Mouse (Mus musculus) spleen, adult 10 weeks (tissue): ENCODE results near the gene Fpr-rs4. TPM values are rescaled to one million over a fixed set of nuclear protein-coding genes. Genes with fewer than 3 reads are reported as not detected.

ENCODE experiments used
- polyA plus RNA-seq: library from polyadenylated mRNA; stranded (reverse); fragments of 350-450 nt; fragmentation: Illumina TruSeq; extraction: RNeasy Lipid Tissue Mini Kit (QIAGEN cat#74804); gene quantifications from one replicate; pipeline ENCODE4 v1.2.3, GENCODE M21; 2015; ENCODE audit warnings: low replicate concordance; ENCODE audit not compliant: insufficient read depth

Fpr-rs4 gene
- not detected for polyA plus RNA-seq

GRCm38 (mm10) chr17:18021433-18021832 lies at the start of gene Fpr-rs4:
Gene Fpr-rs4, plus strand, starts transcription at chr17:18021733.

DNA sequence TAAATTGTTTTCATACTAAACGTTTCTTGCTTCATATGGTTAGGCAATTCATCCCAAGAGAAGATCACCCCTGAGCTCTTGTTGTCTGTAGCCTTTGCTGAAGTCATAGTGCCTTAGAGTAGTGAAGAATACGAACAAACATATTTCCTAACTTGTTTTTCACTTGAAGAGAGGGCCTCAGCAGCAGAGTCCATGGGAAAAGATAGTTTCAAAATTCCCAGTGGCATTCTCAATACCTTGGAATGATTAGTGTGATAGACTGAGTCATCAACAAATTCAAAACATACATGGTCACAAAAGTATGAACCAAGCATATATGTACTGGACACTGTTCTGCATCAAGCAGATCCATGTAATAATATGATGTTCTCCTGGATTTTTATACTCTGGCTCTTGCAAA lies 27.6 kb downstream of the Fpr-rs4 start, which contains the start of gene Vmn2r124:
Gene Vmn2r124, plus strand, starts transcription at position 301 of the 400 bp plus-strand sequence.

Other genes with a start within 250 kb of the Fpr-rs4 start
- gene Spaca6, start 194.6 kb upstream of the Fpr-rs4 start, polyA plus RNA-seq, result 22.7 TPM
- gene Has1, start 166.5 kb upstream of the Fpr-rs4 start, polyA plus RNA-seq, result not detected
- gene Fpr1, start 137.8 kb upstream of the Fpr-rs4 start, polyA plus RNA-seq, result 20.3 TPM
- gene Fpr2, start 133.9 kb upstream of the Fpr-rs4 start, polyA plus RNA-seq, result 15.3 TPM
- not detected for gene Fpr3, start 133.9 kb upstream of the Fpr-rs4 start, polyA plus RNA-seq
- gene Vmn2r124, start 27.7 kb downstream of the Fpr-rs4 start, polyA plus RNA-seq, result not detected
- gene Vmn2r91, start 63.3 kb downstream of the Fpr-rs4 start, polyA plus RNA-seq, result not detected
- gene Vmn2r92, start 130.2 kb downstream of the Fpr-rs4 start, polyA plus RNA-seq, result not detected